Mouse (Mus musculus): ENCODE measurements around the gene Tab2. TPM values are rescaled to one million over a fixed set of nuclear protein-coding genes. Genes with fewer than 3 reads are reported as not detected.

Tab2 gene
- polyA plus RNA-seq (2016; fragmentation: Nextera tagmentation; extraction: Ambion mirVana), result 15.5 and 20.7 TPM in 2 replicates

GRCm38 (mm10) chr10:7956228-7957001 lies at the start of gene Tab2:
TSS of gene Tab2 (minus strand) at chr10:7956230.
- Histone ChIP-seq H3K27me3 (ENCODE audit: insufficient read depth, poor library complexity, severe bottlenecking) (no peaks in the 10 kb centered on the region), H3K4me3 (peak within 1 kb of the TSS; percentile 97), H3K36me3 (0 out of 2 replicates have a peak, but pooled peaks cover 1% of the 10 kb centered on the region), H3K27ac (peak within 1 kb of the TSS; percentile 100), H3K4me1 (peaks cover 32% of the 10 kb centered on the region), H3K9me3 (no peaks in the 10 kb centered on the region)
- peak; percentile 95 for DNase-seq (ENCODE audit: low spot score)
- WGBS, result under 1% methylated on average over 91 of the region's 97 CpGs

DNA sequence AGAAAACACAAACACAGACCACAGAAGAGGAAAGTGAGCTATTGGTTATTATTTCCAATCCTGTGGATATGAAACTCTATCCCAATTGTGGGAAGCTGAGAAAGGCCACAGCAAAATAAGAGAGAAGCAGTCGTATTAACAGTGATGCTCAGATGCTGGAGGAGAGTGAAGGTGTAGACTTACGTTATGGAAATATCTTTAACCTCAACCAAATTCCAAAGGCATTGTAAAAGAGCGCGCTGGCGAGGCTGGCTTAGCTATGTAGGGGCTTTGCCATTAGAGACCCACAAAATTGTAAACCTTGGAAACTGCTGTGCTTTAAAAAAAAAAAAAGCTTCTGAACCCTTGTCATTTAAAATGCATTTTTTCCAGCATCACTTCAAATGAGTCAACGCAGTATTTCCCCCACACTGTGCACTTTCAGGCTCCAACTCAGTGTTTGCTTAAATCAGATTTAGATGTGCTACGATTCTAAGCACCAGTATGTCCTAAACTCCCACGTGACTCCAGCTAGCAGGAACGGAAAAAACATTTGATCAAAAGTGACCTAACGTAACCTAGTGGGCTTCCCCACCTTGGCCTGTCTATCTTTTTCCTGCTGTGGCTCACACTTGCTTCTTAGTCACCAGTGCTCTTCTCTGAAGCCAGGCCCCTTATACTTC lies 36.4 kb upstream of the Tab2 start:
- 77% methylated on average over 10 of the region's 10 CpGs for WGBS
- H3K4me3 ChIP-seq, result no peak overlapping the region
- DNase-seq (ENCODE audit: low spot score), result no peak

DNA sequence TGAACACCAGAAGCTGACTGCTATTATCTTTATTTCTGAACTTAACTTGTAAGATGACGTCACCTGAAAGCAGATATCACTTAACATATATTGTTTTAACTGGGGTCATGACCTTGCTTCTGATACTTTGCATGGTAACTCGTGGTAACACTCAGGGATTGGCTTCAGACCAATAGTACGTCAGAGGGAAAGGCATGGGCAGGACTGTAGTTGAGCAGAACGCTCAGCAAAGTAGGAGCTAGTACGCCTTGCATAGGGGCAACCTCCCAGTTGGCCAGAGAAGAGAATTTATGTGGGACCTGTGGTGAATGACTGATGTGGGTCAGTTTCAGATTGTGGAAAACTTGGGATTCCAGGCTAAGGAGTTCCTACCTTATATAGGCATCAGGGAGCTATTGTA lies 35.6 kb upstream of the Tab2 start:
- DNase-seq (ENCODE audit: low spot score), result no peak
- 54% methylated on average over 5 of the region's 5 CpGs for whole genome bisulfite sequencing
- no peak overlapping the region for H3K27ac ChIP-seq
- H3K9me3 ChIP-seq, result no peaks in the 10 kb centered on the region
- peaks cover 3% of the 10 kb centered on the region; the same call in 1 of the 2 replicates for H3K4me1 ChIP-seq
- no peaks in the 10 kb centered on the region for H3K36me3 ChIP-seq
- no peak overlapping the region for H3K4me3 ChIP-seq
- H3K27me3 ChIP-seq (ENCODE audit: insufficient read depth, poor library complexity, severe bottlenecking), result no peaks in the 10 kb centered on the region

More for the DNA sequence above, 36.4 kb upstream of the Tab2 start:
- H3K4me1 ChIP-seq, result peaks cover 3% of the 10 kb centered on the region; the same call in 1 of the 2 replicates
- H3K36me3 ChIP-seq, result no peaks in the 10 kb centered on the region
- no peaks in the 10 kb centered on the region for H3K9me3 ChIP-seq
- H3K27ac ChIP-seq, result no peak overlapping the region
- H3K27me3 ChIP-seq (ENCODE audit: insufficient read depth, poor library complexity, severe bottlenecking), result no peaks in the 10 kb centered on the region

- Histone ChIP-seq H3K4me3 (no peak overlapping the region), H3K27ac (no peak overlapping the region), H3K27me3 (ENCODE audit: insufficient read depth, poor library complexity, severe bottlenecking) (no peaks in the 10 kb centered on the region), H3K36me3 (no peaks in the 10 kb centered on the region), H3K9me3 (no peaks in the 10 kb centered on the region), H3K4me1 (peaks cover 3% of the 10 kb centered on the region; the same call in 1 of the 2 replicates)
- no peak for DNase-seq (ENCODE audit: low spot score)
- 91% methylated on average over 8 of the region's 8 CpGs for WGBS
These were observed 31.5 kb upstream of the Tab2 start for GRCm38 (mm10) chr10:7987521-7987920.

DNA sequence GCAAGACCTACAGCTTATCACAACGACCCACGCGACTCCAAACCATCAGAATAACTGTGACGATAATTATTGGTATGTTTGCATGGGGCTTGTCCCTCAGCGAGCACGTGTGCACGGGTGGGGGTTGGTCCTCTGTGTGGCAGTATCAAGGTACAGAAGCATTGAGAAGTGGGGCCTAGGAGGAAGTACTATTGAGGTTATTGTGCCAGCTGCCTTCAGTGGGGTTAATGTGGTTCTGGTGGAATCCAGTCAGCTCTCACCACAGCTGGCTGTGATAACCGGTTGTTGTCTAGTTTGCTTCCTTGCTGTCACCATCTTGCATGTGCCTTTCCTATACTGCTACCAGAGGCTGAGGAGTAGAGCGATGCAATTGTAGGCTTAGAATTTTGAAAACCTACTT lies 20.4 kb upstream of the Tab2 start:
- 92% methylated on average over 9 of the region's 9 CpGs for WGBS
- H3K4me1 ChIP-seq, result no peaks in the 10 kb centered on the region
- no peaks in the 10 kb centered on the region for H3K36me3 ChIP-seq
- no peaks in the 10 kb centered on the region for H3K27me3 ChIP-seq (ENCODE audit: insufficient read depth, poor library complexity, severe bottlenecking)
- no peak overlapping the region for H3K4me3 ChIP-seq
- DNase-seq (ENCODE audit: low spot score), result no peak
- H3K9me3 ChIP-seq, result no peaks in the 10 kb centered on the region
- H3K27ac ChIP-seq, result no peak overlapping the region

GRCm38 (mm10) chr10:7968747-7969280 lies 12.8 kb upstream of the Tab2 start:
- H3K36me3 ChIP-seq, result no peaks in the 10 kb centered on the region
- H3K4me3 ChIP-seq, result no peak overlapping the region
- DNase-seq (ENCODE audit: low spot score), result no peak
- H3K4me1 ChIP-seq, result no peaks in the 10 kb centered on the region
- WGBS, result 91% methylated on average over 2 of the region's 2 CpGs
- no peaks in the 10 kb centered on the region for H3K9me3 ChIP-seq
- no peak overlapping the region for H3K27ac ChIP-seq
- no peaks in the 10 kb centered on the region for H3K27me3 ChIP-seq (ENCODE audit: insufficient read depth, poor library complexity, severe bottlenecking)

GRCm38 (mm10) chr10:7967096-7967495 lies 11.1 kb upstream of the Tab2 start:
- no peak for DNase-seq (ENCODE audit: low spot score)
- Histone ChIP-seq H3K27ac (no peak overlapping the region), H3K36me3 (no peaks in the 10 kb centered on the region), H3K27me3 (ENCODE audit: insufficient read depth, poor library complexity, severe bottlenecking) (no peaks in the 10 kb centered on the region), H3K9me3 (no peaks in the 10 kb centered on the region), H3K4me3 (no peak overlapping the region), H3K4me1 (no peaks in the 10 kb centered on the region)
- WGBS, result 48% methylated on average over 3 of the region's 3 CpGs

DNA sequence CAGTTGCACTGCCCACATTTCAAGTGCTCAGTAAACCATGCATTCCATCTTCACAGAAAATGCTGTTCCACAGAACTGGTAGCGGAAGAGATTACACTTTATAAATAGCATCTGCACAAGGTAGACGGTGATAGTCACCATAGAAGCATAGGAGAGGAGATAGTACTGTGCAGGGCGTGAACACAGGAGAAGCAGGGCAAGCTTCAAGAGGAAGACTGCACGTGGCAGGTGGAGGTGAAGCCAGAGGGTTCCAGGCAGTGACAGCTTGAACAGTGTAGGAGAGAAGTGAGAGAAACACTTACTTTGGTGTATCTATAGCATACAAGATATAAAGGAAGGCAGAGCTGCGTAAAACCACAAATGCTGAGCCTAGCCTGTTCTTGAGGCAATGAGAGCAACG lies 3.0 kb upstream of the Tab2 start:
- H3K4me1 ChIP-seq, result peaks cover 21% of the 10 kb centered on the region
- H3K36me3 ChIP-seq, result no peaks in the 10 kb centered on the region
- H3K9me3 ChIP-seq, result no peaks in the 10 kb centered on the region
- no peak for DNase-seq (ENCODE audit: low spot score)
- peak overlapping the region; percentile 24; the same call in 1 of the 2 replicates for H3K27ac ChIP-seq
- WGBS, result 45% methylated on average over 6 of the region's 6 CpGs
- H3K27me3 ChIP-seq (ENCODE audit: insufficient read depth, poor library complexity, severe bottlenecking), result no peaks in the 10 kb centered on the region
- no peak overlapping the region for H3K4me3 ChIP-seq

GRCm38 (mm10) chr10:7955634-7956121 lies 352 bp downstream of the Tab2 start:
- H3K4me1 ChIP-seq, result peaks cover 32% of the 10 kb centered on the region
- H3K27me3 ChIP-seq (ENCODE audit: insufficient read depth, poor library complexity, severe bottlenecking), result no peaks in the 10 kb centered on the region
- peak overlapping the region; percentile 97 for H3K4me3 ChIP-seq
- peaks cover 8% of the 10 kb centered on the region; the same call in 1 of the 2 replicates for H3K36me3 ChIP-seq
- H3K27ac ChIP-seq, result peak overlapping the region; percentile 100
- 0% methylated on average over 12 of the region's 76 CpGs for WGBS
- H3K9me3 ChIP-seq, result no peaks in the 10 kb centered on the region
- DNase-seq (ENCODE audit: low spot score), result no peak

DNA sequence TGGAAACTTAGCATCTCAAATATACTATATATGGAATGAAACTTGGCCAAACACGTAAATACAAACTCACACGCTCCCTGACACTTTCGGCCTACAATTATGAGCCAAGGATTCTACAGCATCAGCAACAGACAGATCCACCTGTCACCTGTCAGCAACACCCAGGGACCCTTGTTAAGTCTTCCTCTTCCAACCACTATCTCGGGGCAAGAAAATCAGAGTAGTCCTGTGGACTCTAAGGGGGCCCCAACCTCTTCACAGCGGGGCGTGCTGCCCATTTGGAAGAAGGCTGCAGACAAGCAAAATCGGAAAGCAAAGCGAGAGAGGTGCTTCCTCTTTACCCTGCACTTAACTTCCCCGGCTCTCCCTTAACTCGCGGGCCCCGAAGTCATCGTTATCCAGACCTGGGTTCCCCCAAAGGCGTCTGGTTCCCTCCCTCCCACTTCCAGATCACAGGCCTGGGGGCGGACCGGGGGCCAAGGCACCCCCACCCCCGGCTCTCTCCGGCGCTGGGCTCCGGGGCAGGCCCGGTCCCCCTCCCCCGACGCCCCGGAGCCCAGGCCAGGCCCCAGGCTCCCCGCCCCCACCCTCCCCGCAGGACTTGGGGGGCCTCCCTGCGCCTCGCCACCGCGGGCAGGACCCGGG lies 919 bp downstream of the Tab2 start:
- H3K36me3 ChIP-seq, result peaks cover 9% of the 10 kb centered on the region; the same call in 1 of the 2 replicates
- H3K27me3 ChIP-seq (ENCODE audit: insufficient read depth, poor library complexity, severe bottlenecking), result no peaks in the 10 kb centered on the region
- peak overlapping the region; percentile 100 for H3K27ac ChIP-seq
- DNase-seq (ENCODE audit: low spot score), result peak; percentile 77
- peak overlapping the region; percentile 97 for H3K4me3 ChIP-seq
- no peaks in the 10 kb centered on the region for H3K9me3 ChIP-seq
- peaks cover 27% of the 10 kb centered on the region for H3K4me1 ChIP-seq
- under 1% methylated on average over 24 of the region's 31 CpGs for WGBS

DNA sequence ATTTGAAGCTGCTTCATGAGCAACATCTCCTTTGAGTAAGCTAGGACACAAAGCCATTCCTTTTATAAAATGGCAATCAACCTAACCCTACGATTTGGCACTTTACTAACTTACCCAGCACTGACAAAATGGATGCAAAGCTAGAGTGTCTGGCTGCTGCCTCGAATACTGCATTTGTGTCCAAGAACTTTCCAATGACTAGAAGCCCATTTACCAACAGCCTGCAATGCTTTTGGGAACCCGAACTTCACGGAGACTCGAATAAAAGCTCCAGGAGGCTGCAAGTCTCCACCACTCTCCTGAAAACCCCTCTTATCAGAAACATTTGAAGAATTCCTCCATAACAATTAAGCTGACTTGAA lies 1.4 kb downstream of the Tab2 start:
- Histone ChIP-seq H3K36me3 (peaks cover 9% of the 10 kb centered on the region; the same call in 1 of the 2 replicates), H3K27ac (peak overlapping the region; percentile 100), H3K4me1 (peaks cover 24% of the 10 kb centered on the region), H3K27me3 (ENCODE audit: insufficient read depth, poor library complexity, severe bottlenecking) (no peaks in the 10 kb centered on the region), H3K9me3 (no peaks in the 10 kb centered on the region), H3K4me3 (peak overlapping the region; percentile 97)
- 5% methylated on average over 5 of the region's 5 CpGs for WGBS
- no peak for DNase-seq (ENCODE audit: low spot score)

DNA sequence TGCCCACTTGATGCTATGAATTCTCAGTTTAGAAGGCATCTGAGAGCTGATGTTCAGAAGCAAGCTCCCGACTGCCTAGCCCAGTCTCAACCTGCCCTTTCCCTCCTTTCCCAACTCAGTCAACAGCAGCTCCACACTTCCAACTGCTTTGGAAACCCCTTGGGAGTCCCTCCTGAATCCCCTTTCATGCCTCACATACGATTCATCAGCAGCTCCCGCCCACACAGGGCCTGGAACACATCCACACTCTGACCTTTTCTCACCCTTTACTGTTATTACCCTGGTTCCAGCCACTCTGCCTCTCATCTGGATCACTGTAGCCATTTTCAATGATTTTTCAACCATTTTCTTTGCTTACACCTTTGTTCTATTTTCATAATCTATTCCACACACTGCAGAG lies 13.0 kb downstream of the Tab2 start:
- no peak for DNase-seq (ENCODE audit: low spot score)
- no peak overlapping the region for H3K4me3 ChIP-seq
- no peak overlapping the region for H3K27ac ChIP-seq
- peaks cover 7% of the 10 kb centered on the region; the same call in 1 of the 2 replicates for H3K36me3 ChIP-seq
- no peaks in the 10 kb centered on the region for H3K27me3 ChIP-seq (ENCODE audit: insufficient read depth, poor library complexity, severe bottlenecking)
- H3K9me3 ChIP-seq, result no peaks in the 10 kb centered on the region
- H3K4me1 ChIP-seq, result peaks cover 13% of the 10 kb centered on the region
- WGBS, result 19% methylated on average over 3 of the region's 3 CpGs
